Mouse (Mus musculus) liver, adult 2 months (tissue): Measurements from ENCODE around the gene Snrk. TPM values are rescaled to one million over a fixed set of nuclear protein-coding genes. Genes with fewer than 3 reads are reported as not detected.
A peak's percentile ranks its signal among the peaks of the same experiment; 100 is the strongest.

Experiments
- DNase-seq: peaks from one replicate; pipeline ENCODE4 v3.0.0-alpha.2; 2011; ENCODE audit warnings: low read depth, low spot score; ENCODE audit errors: extremely low read depth
- H3K27ac ChIP-seq: fragments of 200-500 bp; replicated peaks from 2 replicates; pipeline ENCODE4 v1.5.1; 2012; ENCODE audit warnings: low read depth, mild to moderate bottlenecking, control low read depth, inconsistent platforms, low read length; ENCODE audit not compliant: insufficient read depth
- H3K27me3 ChIP-seq: fragments of 200-500 bp; 2 replicates; pipeline ENCODE4 v1.6.1; 2012; ENCODE audit warnings: mild to moderate bottlenecking, moderate library complexity, low read length, inconsistent platforms; ENCODE audit not compliant: control insufficient read depth, insufficient read depth
- H3K36me3 ChIP-seq: fragments of 200-500 bp; 2 replicates; pipeline ENCODE4 v1.6.1; 2012; ENCODE audit warnings: low read length, inconsistent platforms; ENCODE audit not compliant: control insufficient read depth, insufficient read depth
- H3K4me1 ChIP-seq: fragments of 200-500 bp; 2 replicates; pipeline ENCODE4 v1.6.1; 2011; ENCODE audit warnings: low read length; ENCODE audit not compliant: control insufficient read depth, insufficient read depth
- H3K4me3 ChIP-seq: fragments of 200-500 bp; 2 replicates; pipeline ENCODE4 v1.5.1; 2011; ENCODE audit warnings: low read depth, mild to moderate bottlenecking, control low read depth, low read length, moderate library complexity; ENCODE audit not compliant: insufficient read depth
- H3K79me2 ChIP-seq: fragments of 200-500 bp; 2 replicates; pipeline ENCODE4 v1.6.1; 2012; ENCODE audit warnings: inconsistent platforms, mild to moderate bottlenecking, low read length, moderate library complexity; ENCODE audit not compliant: control insufficient read depth, insufficient read depth
- H3K9ac ChIP-seq: fragments of 200-500 bp; 2 replicates; pipeline ENCODE4 v1.6.1; 2012; ENCODE audit warnings: low read depth, mild to moderate bottlenecking, control low read depth, inconsistent platforms, low read length
- CTCF ChIP-seq: fragments of 200-500 bp; IDR thresholded peaks from 2 replicates; pipeline ENCODE4 v1.5.1; 2011; ENCODE audit warnings: low read depth, low read length, control low read depth
- POLR2A ChIP-seq: fragments of 200-500 bp; IDR thresholded peaks from 2 replicates; pipeline ENCODE4 v1.6.1; 2011; ENCODE audit warnings: low read length, control low read depth; ENCODE audit not compliant: insufficient read depth; ENCODE audit errors: extremely low read depth
- WGBS: fragments of 180-500 bp; shearing (Covaris S2); methylation state at CpG from one replicate; pipeline ENCODE4 v1.1.7; 2018; 5-methylcytosine and 5-hydroxymethylcytosine counted together
- polyA plus RNA-seq: library from polyadenylated mRNA; depleted of rRNA; stranded (reverse); fragments of >200 nt; gene quantifications from 2 replicates; pipeline ENCODE4 v1.2.3, GENCODE M21; 2012
- total RNA-seq: library from RNA; depleted of rRNA; stranded (reverse); fragments of >200 nt; gene quantifications from 2 replicates; pipeline ENCODE4 v1.2.3, GENCODE M21; 2014

The Snrk gene
- total and polyA plus RNA-seq, 2 experiments = 36.4 to 67.4 TPM

DNA sequence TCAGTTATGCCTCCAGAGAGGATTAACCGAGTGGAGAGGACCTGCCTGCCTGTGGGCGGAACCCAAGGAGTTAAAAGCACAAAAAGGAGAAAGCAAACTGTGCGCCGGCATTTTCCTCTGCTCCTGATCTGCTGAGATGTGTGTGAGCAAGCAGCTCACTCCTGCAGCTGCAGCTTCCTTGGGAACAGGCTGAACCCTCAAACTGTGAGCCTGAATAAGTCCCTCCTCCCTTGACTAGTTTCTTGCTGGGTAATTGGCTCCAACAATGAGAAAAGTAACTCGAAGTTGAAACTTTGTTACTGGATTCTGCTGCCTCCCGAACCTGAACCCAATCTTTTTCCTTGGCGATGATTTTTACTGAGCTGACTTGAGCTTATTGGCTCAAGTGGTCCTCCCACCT is 25.9 kb upstream of the Snrk start:
- Histone ChIP-seq H3K27me3 (no peaks in the 10 kb centered on the region), H3K4me1 (no peaks in the 10 kb centered on the region; the same call in 1 of the 2 replicates), H3K36me3 (no peaks in the 10 kb centered on the region), H3K9ac (no peak overlapping the region), H3K4me3 (no peak overlapping the region), H3K79me2 (no peaks in the 10 kb centered on the region), H3K27ac (no peak overlapping the region)
- WGBS = 79% methylated on average over 7 of the region's 7 CpGs
- DNase-seq = no peak
- TF ChIP-seq CTCF (no peak), POLR2A (no peak)

DNA sequence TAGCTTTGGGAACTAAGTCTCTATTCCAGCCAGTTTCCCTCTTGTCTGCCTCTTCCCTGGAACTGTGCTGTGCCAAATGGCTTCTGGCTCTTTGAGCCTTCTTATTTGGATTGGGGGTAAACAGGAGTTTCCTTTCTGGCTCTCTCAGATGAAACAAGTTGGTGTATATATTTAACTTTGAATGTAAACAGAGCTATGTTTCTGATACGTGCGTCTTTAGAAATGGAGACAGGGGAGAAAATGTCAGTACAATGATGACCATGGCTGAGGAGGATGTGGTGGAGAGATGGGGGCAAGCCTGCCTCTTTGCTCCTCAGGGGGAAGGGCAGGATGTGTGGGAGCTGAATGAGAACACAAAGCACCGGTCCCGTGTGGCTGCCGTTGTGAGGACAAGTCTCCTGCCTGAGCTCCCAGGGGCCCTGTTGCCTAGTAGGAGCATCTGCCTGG is 25.3 kb upstream of the Snrk start:
- no peak overlapping the region for H3K27ac ChIP-seq
- no peak for TF ChIP-seq CTCF
- no peak for TF ChIP-seq POLR2A
- DNase-seq = no peak
- WGBS = 13% methylated on average over 5 of the region's 5 CpGs
- H3K4me1 ChIP-seq = no peaks in the 10 kb centered on the region; the same call in 1 of the 2 replicates
- H3K4me3 ChIP-seq = no peak overlapping the region
- no peaks in the 10 kb centered on the region for H3K36me3 ChIP-seq
- H3K79me2 ChIP-seq = no peaks in the 10 kb centered on the region
- H3K27me3 ChIP-seq = no peaks in the 10 kb centered on the region
- no peak overlapping the region for H3K9ac ChIP-seq

DNA sequence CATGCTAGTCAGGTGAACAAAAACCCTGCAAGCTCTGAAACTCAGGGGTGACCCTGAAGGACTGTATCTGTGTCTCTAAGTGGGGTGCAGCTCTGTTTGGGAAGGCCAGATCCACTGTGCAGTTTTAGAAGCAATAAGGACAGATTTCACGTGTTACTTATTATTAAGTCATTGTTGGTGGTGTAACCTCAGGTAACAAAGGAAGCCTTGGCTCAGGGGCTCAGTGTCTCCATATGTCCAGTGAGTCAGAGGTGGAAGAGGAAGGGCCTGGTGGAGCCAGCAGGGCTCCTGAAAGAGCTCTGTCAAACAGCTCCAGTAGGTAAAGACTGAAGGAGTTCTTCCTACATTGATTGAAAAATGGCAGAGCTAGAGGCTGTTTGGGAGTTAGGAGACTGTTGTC is 22.9 kb upstream of the Snrk start:
- Histone ChIP-seq H3K79me2 (no peaks in the 10 kb centered on the region), H3K4me3 (no peak overlapping the region), H3K9ac (no peak overlapping the region), H3K36me3 (no peaks in the 10 kb centered on the region), H3K27ac (no peak overlapping the region), H3K27me3 (no peaks in the 10 kb centered on the region), H3K4me1 (no peaks in the 10 kb centered on the region)
- WGBS = 97% methylated on average over 1 of the region's 1 CpGs
- DNase-seq = no peak
- TF ChIP-seq CTCF (no peak), POLR2A (no peak)

DNA sequence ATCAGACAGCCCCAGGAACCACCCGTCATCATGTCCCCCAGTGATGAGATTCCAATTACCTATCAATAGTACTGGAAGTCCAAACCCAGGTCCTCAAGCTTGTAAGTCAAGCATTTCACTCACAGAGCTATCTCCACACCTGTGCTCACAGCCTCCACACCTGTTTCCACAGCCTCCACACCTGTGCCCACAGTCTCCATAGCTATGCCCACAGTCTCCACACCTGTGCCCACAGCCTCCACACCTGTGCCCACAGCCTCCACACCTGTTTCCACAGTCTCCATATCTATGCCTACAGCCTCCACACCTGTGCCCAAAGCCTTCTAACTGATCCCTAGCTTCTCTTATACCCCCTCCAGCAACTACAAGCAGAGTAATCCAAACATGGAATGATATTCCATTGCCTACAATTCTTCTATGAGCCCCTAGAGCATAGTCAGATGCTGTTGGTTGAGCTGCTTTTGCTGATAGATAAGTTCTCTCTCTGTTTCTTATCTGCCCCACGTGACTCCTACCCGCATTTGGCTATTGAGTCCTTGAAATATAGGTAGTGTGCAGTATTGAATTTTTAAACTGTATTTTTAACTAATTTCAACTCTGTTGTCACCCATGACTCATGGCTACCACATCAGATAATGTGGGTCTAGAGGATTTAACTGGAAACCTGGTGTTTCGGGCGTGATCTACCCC is 20.1 kb upstream of the Snrk start:
- H3K9ac ChIP-seq = no peak overlapping the region
- 88% methylated on average over 5 of the region's 5 CpGs for WGBS
- H3K4me1 ChIP-seq = peaks cover 2% of the 10 kb centered on the region; the same call in 1 of the 2 replicates
- no peaks in the 10 kb centered on the region for H3K36me3 ChIP-seq
- no peak overlapping the region for H3K4me3 ChIP-seq
- DNase-seq = no peak
- no peak for TF ChIP-seq POLR2A
- TF ChIP-seq CTCF = no peak
- H3K27me3 ChIP-seq = no peaks in the 10 kb centered on the region
- H3K27ac ChIP-seq = no peak overlapping the region
- no peaks in the 10 kb centered on the region for H3K79me2 ChIP-seq

DNA sequence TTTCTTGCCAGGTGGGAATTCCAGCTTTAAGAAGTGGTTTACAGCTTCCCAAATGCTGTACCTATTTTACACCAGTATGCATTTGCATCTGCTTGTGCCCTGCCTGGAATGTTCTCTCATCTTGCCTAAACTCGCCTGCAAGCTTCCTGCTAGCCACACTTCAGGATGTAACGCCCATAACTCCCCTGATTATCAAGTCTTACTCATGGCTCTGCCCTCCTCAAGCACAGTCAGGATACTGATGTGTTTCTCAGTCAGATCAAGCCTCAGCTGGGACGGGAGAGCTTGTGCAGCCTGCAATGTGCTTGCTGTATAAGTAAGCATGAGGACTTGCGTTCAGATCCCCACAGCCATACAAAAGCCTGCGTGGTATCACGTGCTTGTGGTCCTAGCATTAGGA is 19.5 kb upstream of the Snrk start:
- Histone ChIP-seq H3K4me3 (no peak overlapping the region), H3K9ac (no peak overlapping the region), H3K36me3 (no peaks in the 10 kb centered on the region), H3K27ac (no peak overlapping the region), H3K27me3 (no peaks in the 10 kb centered on the region), H3K79me2 (no peaks in the 10 kb centered on the region), H3K4me1 (peaks cover 2% of the 10 kb centered on the region; the same call in 1 of the 2 replicates)
- DNase-seq = no peak
- WGBS = 79% methylated on average over 6 of the region's 6 CpGs
- TF ChIP-seq CTCF (no peak), POLR2A (no peak)

DNA sequence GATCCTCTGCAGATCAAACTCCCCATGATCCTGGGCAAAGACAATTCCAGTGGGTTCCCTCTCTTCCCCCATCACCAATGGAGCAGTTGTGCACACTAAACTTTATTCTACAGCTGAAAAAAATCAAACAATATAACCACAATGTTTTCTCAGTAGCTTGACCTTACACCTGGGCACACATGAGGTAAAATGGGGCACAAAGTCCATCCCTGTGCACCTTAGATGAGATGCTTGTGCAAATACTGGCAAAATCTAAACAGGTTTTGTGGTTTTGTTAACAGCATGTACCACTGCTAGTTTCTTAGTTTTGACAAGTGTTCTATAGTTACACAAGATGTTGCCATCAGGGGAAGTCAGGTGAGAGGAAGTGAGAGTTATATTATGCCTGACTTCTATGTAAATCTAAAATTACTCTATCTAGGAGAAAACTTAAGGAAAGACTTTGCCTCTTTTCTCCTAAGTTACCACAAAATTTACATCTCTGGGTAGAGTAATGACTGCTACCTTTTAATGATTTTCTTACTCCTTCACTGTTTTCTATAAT is 16.4 kb upstream of the Snrk start:
- TF ChIP-seq POLR2A = no peak
- TF ChIP-seq CTCF = no peak
- H3K36me3 ChIP-seq = no peaks in the 10 kb centered on the region

More for the DNA sequence above, 16.4 kb upstream of the Snrk start:
- H3K4me1 ChIP-seq = peaks cover 2% of the 10 kb centered on the region; the same call in 1 of the 2 replicates
- DNase-seq = peak; percentile 82
- H3K27ac ChIP-seq = no peak overlapping the region
- H3K79me2 ChIP-seq = no peaks in the 10 kb centered on the region
- no peak overlapping the region for H3K9ac ChIP-seq
- H3K27me3 ChIP-seq = no peaks in the 10 kb centered on the region
- no peak overlapping the region for H3K4me3 ChIP-seq
